In the genomic region with DNA sequence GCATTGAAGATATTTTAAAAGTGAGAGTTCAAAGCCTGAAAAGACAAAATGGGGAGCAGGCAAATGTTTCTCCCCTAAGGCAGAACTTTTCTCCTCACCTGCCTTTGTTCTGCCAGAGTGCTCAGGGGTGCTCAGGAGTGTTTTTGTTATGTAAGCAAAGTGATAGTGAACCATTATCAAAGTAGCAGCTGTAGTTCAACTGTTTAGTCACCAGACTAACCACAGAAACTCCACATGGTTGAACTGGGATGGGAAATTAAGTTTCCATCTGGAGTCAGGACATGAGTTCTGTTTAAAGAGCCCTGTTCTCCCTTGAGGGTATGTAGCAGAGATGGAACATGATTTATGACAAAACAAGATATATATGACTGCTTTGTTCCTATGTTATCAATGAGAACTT, we compare ENCODE assay signal across 25 mouse cellular contexts.
A peak's percentile ranks its signal among the peaks of the same experiment; 100 is the strongest.
DNase-seq lines count a peak whose midpoint lies in the region; ATAC-seq lines count a peak whose summit lies in the region.
"Had no signal": no experiment of that assay in that cellular context is flagged by ENCODE, and none has a peak within 500 bp of the region (broad histone marks: within the 10 kb centered on the region; RNA-seq: fewer than 3 reads in every experiment).

No protein-coding gene starts in this region.

- no peak overlapping the region for H3K9ac ChIP-seq in neural tube, embryonic 15.5 days (replicated peaks)
- H3K9ac ChIP-seq: embryonic facial prominence, embryonic 13.5 days; embryonic facial prominence, embryonic 15.5 days; forebrain, embryonic 12.5 days had no signal

- H3K27me3 ChIP-seq in neural tube, embryonic 15.5 days (replicated peaks): no peaks in the 10 kb centered on the region
- H3K27me3 ChIP-seq: embryonic facial prominence, embryonic 13.5 days; embryonic facial prominence, embryonic 15.5 days; forebrain, embryonic 12.5 days had no signal

- no peaks in the 10 kb centered on the region for H3K36me3 ChIP-seq in neural tube, embryonic 15.5 days
- H3K36me3 ChIP-seq: embryonic facial prominence, embryonic 13.5 days; embryonic facial prominence, embryonic 15.5 days; forebrain, embryonic 10.5 days; forebrain, embryonic 12.5 days; G1E had no signal

- no peaks in the 10 kb centered on the region for H3K9me3 ChIP-seq in neural tube, embryonic 15.5 days (replicated peaks)
- H3K9me3 ChIP-seq: embryonic facial prominence, embryonic 13.5 days; embryonic facial prominence, embryonic 15.5 days; forebrain, embryonic 10.5 days; forebrain, embryonic 12.5 days; G1E had no signal

- DNase-seq in ES-CJ7 (ENCODE audit: low read depth, low spot score): peak; percentile 58
- peak; percentile 33 for DNase-seq in R1 (ENCODE audit: low read depth, low spot score)
- DNase-seq in adrenal gland, adult 18-20 months (ENCODE audit: low spot score in 2 of 2): no peak
- no peak for DNase-seq in left cerebral cortex, adult 8-10 months (ENCODE audit: low spot score in 2 of 2)
- DNase-seq: adrenal gland, adult 2 months; adrenal gland, postnatal 10 days; adrenal gland, postnatal 25 days; cerebellum, adult 11 months; cerebellum, adult 18-20 months; cerebellum, adult 8-10 months; cerebellum, adult 9-11 months; cerebellum, postnatal 14 days; cerebellum, postnatal 36 days; embryo, embryonic 11 days had no signal

- no peak overlapping the region for H3K4me2 ChIP-seq in neural tube, embryonic 15.5 days
- H3K4me2 ChIP-seq: embryonic facial prominence, embryonic 13.5 days; embryonic facial prominence, embryonic 15.5 days; forebrain, embryonic 12.5 days had no signal

- no peak overlapping the region for H3K4me3 ChIP-seq in neural tube, embryonic 15.5 days (replicated peaks)
- H3K4me3 ChIP-seq: embryonic facial prominence, embryonic 13.5 days; embryonic facial prominence, embryonic 15.5 days; erythroblast, embryonic 14.5 days; forebrain, embryonic 10.5 days; forebrain, embryonic 12.5 days had no signal

- H3K27ac ChIP-seq in neural tube, embryonic 15.5 days (replicated peaks): no peak overlapping the region
- H3K27ac ChIP-seq: embryonic facial prominence, embryonic 13.5 days; embryonic facial prominence, embryonic 15.5 days; forebrain, embryonic 10.5 days; forebrain, embryonic 12.5 days had no signal

- ATAC-seq in neural tube, embryonic 15.5 days (ENCODE audit: low FRiP score): no peak
- ATAC-seq: activated CD4-positive, CD25-positive, alpha-beta regulatory T cell, adult 4 months; forebrain, embryonic 14.5 days; forebrain, embryonic 16.5 days; Patski had no signal

- H3K4me1 ChIP-seq in neural tube, embryonic 15.5 days: no peaks in the 10 kb centered on the region
- H3K4me1 ChIP-seq: embryonic facial prominence, embryonic 13.5 days; embryonic facial prominence, embryonic 15.5 days had no signal

Comparison
In these comparisons a context has a peak if more than half of its experiments do, and no peak if none do; other contexts are left out.
1. DNase-seq: peak in ES-CJ7 (single experiment) and R1 (single experiment); none in adrenal gland, adult 18-20 months (0 of 2) and left cerebral cortex, adult 8-10 months (0 of 2).